Mouse (Mus musculus) cerebellum, adult 11 months (tissue): Measurements from ENCODE around the gene Bud23.
"Not testable (repeated sequence)": the region's sequence is repeated elsewhere in the genome, so short reads cannot be mapped to it uniquely, and the experiment has no call there.

Experiments used
- DNase-seq: peaks from one replicate; pipeline ENCODE4 v3.0.0; 2022

The Bud23 gene

DNA sequence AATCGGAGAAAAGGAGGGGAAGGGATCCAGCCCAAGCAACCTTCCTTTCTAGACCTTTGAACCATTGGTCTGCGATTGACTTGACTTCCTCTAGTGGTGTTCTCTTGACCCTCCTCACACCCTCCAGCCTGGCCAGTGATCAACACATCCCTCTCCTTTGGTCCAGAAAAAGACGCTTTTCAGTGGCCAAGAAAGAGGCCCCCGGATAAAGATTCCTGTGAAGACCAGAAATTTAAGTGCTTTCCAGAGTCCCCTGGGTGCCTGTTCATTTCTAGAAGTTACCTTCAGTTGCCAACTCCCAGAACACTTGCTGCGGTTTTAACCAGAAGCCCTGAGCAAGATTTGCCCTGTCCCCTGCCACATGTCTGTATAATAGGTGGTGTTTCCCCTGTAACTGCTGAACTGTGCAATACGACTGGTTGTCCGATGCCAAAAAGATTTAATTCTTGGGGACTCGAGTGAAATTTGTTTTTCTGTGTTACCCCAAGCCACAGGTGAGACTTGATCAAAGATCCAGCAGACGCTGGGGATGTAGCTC, at the start of gene Bud23:
Gene Bud23 (minus strand): TSS at position 51 of the 538 bp plus-strand sequence.
- DNase-seq = not testable (repeated sequence)

DNA sequence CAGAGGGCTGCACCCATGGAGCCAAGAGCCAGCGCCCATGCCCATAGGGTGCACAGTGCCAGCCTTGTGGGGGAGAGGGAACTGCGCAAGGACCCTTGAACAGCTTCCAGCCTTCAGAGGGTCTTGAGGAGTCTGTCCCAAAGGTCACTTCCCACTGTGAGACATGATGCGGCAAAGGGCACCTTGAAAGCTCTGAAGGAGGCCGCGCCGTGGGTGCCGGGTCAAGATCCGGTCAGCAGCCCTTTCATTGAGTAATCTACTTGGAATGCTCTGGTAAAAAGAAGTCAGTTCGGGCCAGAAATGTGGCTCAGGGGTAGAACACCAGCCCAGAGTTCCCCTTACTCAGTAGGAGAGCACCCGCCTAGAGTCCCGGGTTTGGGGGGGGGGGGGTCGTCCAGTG, 49.0 kb upstream of the Bud23 start:
- no peak for DNase-seq

DNA sequence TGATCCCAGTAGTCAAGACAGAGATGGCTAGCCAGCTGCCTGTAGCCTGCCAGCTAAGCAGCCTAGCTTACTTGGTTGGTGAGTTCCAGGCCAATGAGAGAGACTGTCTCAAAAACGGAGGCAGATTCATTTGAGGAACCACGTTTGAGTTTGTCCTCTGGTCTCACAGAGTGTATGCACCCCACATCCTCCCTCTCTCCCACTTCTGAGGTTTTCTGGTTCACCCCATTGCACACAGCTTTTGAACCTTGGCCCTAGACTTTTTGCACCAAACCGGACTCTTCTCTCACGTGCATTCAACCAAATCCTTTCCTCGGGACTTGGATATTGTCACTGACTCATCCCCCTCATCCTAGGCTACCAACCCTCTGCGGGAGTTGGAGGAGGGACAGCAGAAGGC, 45.2 kb upstream of the Bud23 start:
- no peak for DNase-seq

DNA sequence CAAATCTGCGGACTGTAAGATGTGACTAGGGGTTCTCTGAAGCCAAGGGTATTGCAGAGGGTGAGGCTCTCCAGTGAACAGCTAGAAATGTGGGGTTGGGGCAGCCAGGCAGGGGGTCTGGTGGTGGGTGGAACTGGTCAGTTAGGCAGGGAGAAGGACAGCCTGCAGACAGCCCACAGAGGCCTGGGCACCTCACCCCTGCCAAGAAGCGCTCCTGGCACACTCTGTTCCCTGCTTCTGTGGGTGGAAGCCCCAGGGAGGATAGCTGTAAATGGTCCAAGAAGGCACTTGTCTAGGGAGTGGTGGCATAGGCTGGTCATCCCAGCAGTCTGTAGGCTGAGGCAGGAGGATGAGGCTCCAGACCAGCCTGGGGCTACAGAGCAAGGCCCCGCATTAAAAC, 44.7 kb upstream of the Bud23 start:
- no peak for DNase-seq

DNA sequence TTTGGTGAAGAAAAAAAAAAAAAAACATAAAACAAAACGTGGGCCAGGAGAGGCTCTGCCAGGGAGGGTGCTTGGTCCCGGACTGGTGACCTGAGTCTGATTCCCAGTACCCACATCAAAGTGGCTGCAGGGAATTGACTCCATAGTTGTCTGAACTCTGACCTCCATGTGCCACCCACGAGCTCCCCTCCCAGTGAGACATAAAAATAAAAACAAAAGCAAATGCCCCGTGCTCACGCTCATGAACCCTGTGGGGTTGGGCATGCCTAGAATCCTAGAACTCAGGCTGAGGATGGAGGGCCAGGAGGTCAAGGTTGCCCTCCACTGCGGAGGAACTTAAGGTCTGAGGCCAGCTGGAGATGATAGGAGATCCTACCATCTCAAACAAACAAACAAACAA, 44.3 kb upstream of the Bud23 start:
- DNase-seq = no peak

DNA sequence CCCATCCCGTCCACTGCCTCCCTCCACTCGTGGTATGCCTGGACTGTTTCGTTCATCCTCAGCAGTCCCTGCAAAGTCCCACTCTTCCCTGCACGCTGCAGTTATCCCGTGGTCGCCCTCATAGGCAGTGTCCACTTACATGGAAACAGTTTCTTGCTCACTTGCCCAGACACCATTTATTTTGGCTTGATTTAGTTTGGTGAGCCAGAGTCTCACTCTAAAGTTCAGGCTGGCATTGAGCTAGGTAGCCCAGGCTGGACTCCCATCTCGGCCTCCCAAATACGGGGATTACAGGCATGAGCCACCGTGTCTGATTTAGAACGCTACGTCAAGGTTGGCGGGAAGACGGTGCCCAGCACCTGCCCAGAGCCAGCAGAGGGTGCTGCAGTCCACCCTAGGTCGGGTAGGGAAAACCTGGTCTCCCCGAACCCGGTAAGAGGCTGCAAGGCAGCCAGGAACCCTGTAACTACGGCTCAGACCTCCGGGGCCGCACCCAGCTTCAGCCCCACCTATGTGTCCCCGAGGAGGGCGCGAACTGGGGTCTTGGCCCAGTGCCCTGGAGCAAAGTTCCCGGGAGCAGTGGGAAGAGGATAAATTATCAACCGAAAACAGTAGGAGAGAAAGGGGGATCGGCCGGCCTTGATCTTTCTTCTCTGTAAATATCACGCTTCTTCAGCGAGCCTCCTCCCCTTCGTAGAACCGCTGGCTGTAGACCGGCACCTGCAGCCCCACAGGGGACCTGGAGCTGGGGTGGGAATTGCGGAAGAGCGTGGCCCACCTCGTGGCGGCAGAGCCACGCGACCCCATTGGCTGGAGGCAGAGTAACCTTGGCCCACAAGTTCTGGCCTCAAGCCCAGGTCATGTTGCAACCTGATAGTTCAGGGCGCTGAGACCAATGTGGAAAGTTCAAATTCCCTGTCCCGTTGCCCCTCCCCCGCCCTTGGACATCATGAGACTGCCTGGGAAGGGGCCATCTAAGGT, 43.1 kb upstream of the Bud23 start:
- peak; percentile 30 for DNase-seq

DNA sequence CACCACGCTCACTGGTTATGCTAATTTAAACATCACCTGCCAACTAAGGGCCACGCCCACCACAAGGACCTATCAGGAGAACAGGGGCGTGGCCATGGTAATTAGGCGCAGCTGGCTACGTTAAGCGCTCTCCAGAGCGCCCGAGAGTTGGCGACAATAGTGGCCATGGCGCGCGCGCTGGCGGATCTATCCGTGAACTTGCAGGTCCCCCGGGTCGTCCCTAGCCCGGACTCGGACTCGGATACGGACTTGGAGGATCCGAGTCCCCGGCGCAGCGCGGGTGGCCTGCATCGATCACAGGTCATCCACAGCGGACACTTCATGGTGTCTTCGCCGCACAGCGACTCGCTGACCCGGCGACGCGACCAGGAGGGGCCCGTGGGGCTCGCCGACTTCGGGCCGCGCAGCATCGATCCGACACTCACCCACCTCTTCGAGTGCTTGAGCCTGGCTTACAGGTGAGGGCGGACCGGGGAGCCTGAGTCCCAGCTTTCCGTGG, 42.0 kb upstream of the Bud23 start:
- DNase-seq = peak; percentile 17

DNA sequence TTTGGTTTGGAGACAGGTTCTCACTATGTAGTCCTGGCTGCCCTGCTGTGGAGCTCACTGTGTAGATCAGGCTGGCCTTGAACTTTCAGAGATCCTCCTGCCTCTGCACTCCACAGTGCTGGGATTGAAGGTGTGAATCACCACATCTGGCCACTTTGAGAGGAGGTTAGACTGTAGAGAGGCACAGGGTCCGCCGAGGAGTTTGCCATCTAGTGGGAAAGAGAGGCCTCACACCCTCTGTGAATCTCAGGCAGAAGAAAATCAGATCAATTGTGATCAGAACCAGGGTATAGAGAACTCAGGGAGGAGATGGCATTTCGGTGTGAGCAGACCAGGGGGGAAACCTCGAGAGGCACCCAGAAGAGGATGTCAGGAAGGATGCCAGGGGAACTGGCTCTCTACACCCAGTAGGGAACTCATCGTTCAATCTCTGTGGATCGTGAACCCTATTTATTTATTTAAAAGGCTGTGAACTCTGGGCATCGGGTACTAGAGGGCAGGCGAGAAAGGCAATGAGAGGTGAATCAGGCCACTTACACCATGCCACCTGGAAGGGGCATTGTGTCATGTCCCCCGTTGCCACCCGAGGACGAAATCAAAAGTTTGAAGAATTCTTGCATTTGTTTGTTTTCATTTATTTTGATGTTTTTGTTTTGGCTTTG, 39.4 kb upstream of the Bud23 start:
- no peak for DNase-seq

DNA sequence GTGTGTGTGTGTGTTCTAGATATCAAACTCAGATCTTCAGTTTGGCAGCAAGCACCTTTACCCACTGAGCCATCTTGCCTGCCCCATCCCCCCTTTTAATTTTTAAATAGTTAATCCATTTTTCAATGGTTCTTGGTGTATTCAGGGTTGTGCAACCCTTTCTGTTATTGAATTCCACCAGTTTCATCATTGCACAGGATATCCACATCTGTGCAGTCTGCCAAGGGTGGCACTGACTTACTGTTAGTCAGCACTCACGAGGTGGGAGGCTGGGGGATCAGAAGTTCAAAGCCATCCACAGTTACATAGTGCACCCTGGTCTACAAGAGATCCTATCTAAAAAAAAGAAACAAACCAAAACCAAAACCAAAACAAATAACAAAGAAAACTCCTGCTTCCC, 36.2 kb upstream of the Bud23 start:
- DNase-seq = no peak

DNA sequence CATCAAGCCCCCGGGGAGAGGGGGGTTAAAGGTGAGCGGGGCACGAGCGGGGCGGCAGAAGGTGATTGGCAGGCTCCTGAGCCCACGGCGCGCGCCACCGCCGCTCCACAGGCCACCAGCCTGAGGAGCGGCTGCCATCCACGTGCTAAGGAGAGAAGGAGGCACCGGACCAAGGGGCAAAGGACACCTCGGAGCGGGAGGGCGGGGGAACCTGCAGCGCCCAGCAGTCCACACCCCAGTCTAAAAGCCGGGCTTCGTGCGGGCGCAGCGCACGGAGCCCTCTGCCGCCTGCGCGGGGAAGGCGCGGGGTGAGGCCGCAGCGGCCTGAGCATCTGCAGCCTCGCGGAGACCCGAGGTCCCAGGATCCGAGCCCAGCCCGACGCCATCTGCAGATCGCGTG, 24.9 kb upstream of the Bud23 start, which contains the start of gene Mlxipl:
Gene Mlxipl (plus strand): TSS at position 238 of the 400 bp plus-strand sequence.
- no peak for DNase-seq

DNA sequence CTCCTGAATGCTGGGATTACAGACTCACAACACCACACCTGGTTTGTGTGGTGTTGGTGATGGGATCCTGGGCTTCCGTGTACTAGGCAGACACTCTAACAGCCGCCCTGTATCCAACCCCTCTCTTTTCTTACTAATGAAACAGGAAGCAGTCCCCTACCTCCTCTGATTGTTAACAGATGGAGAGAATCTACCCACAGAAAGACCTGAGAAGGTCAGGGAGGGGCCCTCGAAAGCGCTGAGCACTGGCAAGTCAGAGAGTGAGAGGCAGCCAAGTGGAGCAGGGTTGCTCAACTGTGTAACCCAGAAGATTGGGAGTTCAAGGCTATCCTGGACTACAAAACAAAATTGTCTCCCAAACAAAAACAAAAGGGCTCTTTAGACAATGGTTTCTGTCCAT, 22.1 kb upstream of the Bud23 start:
- DNase-seq = no peak

DNA sequence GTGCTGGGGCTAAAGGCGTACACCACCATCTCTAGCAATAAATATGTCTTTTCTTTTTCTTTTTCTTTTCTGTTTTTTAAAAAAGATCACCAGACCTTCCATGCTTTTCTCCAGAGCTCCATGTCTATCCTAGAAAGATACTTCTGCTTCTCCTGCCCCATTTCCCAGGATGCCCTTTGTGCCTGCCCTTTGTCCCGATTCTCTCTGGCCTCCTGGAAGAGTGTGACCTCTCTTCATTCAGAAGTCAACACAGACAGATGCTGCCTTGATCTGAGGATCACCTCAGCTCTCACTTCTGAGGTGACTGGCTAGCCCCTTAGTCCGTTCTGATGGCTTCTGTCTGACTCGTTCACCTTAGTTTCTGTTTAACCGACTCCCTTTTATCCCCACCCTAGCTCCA, 15.8 kb upstream of the Bud23 start:
- no peak for DNase-seq

DNA sequence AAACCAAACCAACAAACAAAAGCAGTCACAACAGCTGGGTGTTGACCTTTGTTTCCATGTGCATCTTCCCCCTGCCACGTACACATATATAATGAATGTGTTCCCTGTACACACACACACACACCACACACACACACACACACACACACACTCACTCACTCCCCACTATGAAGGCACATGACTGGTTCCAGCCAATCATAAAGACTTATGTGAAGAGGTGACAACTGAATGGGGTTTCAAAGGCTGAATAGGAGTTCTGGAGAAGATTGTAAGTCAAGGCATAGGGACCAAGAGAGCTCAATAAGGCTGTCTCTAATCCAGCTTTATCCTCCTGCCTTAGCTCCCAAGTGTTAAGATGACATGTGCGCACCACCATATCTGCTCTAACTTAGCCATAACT, 14.8 kb upstream of the Bud23 start:
- DNase-seq = no peak

DNA sequence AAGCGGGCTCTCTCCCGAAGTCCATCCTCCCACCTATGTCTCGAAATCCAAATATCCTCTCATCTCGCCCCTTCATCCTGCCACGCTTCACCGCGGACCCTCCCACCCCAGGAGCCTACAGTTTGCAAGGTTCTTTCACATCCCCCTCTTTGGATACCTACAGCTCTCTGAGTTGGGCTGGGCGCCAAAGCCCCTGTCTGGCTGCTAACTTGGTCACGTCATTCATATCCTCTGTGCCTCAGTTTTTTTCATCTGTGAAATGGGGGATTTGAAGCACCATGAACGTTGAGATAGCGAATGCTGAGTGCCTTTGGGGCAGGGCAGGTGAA, 13.7 kb upstream of the Bud23 start:
- DNase-seq = no peak

DNA sequence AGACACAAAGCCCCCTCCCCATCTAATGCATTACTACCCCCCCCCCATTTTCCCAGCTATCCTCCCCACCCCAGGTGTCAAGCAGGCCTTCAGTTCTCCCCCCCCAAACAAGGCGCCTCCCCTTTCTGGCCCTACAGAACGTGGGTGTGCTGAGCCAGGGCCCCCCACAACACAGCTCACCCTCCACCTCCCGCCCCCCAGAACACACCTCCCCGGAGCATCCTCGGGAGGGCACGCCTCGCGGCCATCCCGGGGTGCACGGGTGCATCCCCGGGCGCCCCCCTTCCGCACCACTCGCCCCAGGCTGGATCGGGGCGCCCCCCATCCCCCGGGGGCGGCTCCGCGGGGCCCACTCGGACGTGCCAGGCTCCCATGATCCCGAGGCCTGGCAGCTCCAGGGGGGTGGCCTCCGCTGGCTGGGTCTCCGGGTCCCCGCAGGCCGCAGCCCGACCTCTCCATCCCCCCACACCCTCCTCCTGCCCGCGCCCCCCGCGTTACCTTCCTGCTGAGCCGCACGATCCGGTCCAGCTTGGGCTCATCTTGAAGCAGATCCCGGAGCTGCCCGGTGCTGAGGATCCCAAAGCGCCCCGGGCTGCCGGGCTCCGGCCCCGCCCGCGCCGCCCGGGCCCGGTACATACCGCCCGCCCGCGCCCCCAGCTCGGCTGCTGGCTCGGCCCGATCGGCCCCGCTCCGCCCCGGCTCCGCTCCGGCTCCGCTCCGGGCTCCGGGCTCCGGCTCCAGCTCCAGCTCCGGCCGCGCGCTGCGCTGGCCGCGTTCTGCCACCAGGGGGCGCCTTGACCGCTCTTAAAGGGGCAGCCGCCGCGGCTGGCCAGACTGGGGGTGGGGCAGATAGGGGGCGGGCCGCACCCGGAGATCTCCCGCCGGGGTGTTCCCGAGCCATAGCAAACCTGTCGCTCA, 13.1 kb upstream of the Bud23 start, which contains the start of gene Vps37d:
Gene Vps37d (minus strand): TSS at position 703 of the 918 bp plus-strand sequence.
- DNase-seq = peak; percentile 93

DNA sequence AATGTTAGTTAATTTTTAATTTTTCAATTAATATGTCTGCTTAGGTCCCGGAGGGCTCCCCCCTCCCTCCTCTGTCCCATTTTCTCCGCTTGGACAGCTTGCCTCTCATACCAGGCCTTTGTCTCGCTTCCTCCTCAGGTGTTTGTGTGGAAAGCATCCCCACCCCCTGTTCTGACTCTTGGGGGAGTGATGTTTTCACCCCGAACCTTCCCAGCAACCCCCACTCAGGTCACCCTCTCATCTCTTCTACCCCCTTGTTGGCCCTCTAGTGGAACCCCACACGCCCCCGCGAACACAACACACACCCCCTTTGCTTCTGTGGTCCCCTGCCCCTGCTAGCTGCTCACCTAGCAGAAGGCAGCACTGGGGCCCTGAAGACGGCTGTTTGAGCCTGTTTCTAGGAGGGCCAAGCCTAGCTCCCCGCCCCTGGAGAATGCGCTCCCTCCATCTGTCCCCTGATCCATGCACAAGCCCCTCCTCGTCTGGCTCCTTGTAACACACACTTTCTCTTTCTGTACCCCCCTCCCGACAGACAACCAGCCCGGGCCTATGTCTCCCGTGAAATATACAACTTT, 12.3 kb upstream of the Bud23 start:
- DNase-seq = peak; percentile 26

DNA sequence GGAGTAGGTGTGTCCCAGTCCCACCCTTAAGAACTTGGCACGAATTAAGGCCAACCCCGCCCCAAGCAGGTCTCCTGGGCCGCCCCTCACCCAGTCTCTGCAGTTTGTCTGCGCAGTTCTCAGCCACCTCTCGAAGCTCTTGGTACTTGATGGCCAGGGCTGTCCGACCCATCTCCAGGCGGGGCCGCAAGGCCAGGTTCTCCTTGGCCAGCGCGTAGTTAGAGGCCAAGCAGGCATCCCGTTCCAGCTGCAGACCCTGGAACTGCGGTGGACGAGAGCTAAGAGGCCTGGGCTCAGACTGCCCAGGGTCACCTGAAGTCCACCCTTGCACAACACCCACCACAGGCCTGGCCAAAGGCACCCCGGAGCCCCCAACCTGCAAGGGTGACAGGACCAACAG, 11.6 kb upstream of the Bud23 start:
- peak; percentile 12 for DNase-seq

DNA sequence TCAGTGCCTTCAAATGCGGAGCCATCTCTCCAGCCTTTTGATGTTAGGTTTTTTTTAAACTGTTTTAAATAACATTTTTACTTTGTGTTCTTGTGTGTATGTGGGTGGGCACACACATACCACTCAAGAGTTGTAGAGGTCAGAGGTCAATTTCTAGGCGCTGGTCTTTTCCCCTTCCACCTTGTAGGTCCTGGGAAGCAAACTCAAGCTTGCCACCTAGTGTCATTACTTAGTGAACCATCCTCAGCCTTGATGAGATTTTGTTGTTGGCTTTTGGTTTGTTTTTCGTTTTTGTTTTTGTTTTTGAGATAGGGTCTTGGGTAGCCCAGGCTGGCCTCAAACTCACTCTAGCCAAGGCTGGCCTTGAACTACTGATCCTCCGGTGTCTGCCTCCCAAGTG, 10.9 kb upstream of the Bud23 start:
- no peak for DNase-seq

DNA sequence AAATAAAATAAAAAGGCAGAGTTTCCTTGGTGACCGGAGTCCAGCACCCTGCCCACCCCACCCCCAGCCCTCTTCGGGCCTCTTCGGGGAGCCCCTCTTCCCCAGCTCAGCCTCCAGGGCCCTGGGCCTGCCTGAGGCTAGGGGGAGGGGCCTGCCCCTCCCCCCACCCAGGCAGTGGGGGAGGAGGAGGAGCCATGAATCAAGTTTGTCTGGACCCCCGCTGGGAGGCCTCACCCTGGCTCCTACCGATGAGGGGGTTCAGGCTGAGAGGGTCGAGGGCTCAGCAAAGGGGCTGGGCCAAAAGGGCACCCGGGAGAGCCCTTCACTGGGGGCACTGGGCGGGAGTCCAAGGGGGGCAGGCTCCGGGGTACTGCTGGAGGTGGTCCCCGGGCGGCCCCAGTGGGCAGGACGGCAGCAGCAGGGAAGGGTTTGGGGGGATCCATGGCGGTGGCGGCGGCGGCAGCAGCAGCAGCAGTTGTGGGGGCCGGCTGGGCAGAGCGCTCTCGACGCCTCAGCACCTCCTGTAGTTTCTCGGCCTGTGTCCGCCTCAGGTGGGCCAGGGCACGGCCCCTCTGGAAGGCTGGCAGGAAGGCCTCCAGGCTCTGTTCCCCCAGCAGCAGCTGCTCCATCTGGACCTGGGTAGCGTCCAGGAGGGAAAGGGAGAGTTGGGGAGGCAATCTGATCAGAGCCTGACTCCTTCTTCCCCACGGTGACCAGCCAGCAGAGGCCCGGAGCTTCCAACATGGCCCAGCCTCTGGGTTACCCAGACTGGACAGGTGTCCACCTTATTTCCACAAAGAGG, 8.8 kb upstream of the Bud23 start:
- peak; percentile 12 for DNase-seq

DNA sequence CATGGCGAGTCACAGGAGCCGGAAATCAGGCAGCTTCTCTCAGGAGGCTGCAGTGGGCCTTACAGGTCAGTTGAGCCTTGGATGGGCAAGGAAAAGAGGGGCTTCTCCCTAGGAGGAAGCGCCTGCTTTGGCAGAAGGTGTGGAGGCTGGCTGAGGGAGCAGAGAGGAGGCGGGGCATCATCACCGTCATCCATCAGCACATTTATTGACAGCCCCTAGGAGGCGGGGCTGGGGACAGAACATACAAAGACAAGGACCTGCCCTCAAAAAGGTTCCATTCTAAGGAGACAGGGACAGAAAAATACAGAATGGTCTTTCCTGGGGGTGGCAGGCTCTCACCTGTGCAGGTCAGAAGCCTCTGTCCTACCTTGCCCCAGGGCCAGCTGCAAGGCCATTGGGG, 8.0 kb upstream of the Bud23 start:
- DNase-seq = no peak

DNA sequence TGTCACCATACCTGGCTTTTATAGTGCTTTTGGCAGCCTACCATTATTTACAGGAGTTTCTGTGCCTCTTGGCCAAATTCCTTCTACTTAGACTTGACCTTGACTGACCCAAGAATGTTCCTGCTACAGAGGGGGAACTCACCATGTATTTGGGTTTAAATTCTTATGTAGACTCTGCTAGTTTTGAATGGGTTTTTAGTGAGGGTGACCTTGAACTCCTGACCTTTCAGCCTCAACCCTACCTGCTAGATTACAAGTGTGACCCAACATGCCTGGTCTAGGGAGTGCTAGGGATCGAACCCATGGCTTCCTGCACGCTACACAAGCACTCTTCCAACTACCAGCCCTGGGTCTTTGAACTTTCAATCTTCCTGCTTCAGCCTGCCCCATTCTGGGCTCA, 7.3 kb upstream of the Bud23 start:
- DNase-seq = no peak
